Mouse (Mus musculus) hematopoietic stem cell, adult 5-6 weeks (primary cell): ENCODE measurements around the gene Fbxl14. TPM values are rescaled to one million over a fixed set of nuclear protein-coding genes. Genes with fewer than 3 reads are reported as not detected.

Experiments used
- ATAC-seq, 2 experiments: fragments of 125-278 bp in 1 of 2; replicated peaks in 1 of 2; 2 replicates each; pipeline ENCODE4 v1.8.0; 2016 to 2017; ENCODE audit warnings: inconsistent platforms in 2 of 2, mild to moderate bottlenecking in 2 of 2, moderate number of reproducible peaks in 2 of 2, low read depth in 1 of 2, moderate TSS enrichment in 1 of 2; ENCODE audit not compliant: low FRiP score in 2 of 2, poor library complexity in 2 of 2, severe bottlenecking in 2 of 2, insufficient read depth in 1 of 2, low TSS enrichment in 1 of 2
- total RNA-seq: library from RNA; stranded (forward); fragments of 172-1452, 232-1000 nt; gene quantifications from 2 replicates; pipeline ENCODE4 v1.2.3, GENCODE M21; 2017

The Fbxl14 gene
- total RNA-seq, 1 experiment from 2014 or later = 67.6 TPM

GRCm38 (mm10) chr6:119486381-119487084 lies 7.1 kb downstream of the Fbxl14 start:
- no peak for ATAC-seq

GRCm38 (mm10) chr6:119487085-119487458 lies 7.6 kb downstream of the Fbxl14 start:
- no peak for ATAC-seq

GRCm38 (mm10) chr6:119487619-119488018 lies 8.2 kb downstream of the Fbxl14 start:
- no peak; a peak in 1 of 4 replicates for ATAC-seq

DNA sequence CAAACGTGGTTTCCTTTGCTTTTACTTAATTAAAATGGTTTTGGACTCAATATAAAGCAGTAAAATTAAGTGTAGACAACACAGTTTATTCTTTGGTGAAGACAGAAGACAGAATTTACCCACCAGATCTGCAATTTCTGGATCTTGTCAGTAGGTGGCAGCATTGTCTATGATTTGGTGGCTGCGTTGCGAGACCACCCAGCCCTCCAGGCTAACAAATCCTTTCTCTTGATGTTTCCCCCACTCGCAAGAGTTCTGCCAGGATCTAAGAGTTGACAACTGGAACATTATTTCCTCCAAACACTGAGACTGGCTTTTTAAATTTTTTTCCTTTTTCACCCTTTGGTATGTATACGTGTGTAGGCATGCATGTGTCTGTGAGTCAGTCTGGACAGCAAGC lies 10.3 kb downstream of the Fbxl14 start:
- peak; percentile 59 to 66; a peak in 3 of 4 replicates for ATAC-seq

- no peak for ATAC-seq
These were observed 11.1 kb downstream of the Fbxl14 start for GRCm38 (mm10) chr6:119490549-119490948.

DNA sequence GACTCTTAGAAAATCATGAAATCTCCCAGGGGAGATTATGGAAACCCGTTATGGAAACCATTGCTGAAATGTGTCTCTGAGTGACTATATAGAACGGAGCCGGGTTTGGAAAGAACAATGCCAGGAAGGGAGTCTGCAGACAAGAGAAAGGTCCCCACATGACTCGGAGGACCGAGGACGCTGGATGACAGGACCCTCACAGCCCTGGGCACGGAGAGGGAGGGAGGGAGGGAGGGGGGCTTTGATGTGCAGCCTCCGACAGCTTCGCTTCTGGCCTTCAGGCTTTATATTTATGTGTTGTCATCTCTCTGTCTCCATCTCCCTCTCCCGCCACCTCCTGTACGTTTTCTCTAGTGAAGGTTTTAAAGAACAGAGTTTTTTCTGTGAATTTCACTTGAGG lies 11.5 kb downstream of the Fbxl14 start:
- no peak for ATAC-seq

DNA sequence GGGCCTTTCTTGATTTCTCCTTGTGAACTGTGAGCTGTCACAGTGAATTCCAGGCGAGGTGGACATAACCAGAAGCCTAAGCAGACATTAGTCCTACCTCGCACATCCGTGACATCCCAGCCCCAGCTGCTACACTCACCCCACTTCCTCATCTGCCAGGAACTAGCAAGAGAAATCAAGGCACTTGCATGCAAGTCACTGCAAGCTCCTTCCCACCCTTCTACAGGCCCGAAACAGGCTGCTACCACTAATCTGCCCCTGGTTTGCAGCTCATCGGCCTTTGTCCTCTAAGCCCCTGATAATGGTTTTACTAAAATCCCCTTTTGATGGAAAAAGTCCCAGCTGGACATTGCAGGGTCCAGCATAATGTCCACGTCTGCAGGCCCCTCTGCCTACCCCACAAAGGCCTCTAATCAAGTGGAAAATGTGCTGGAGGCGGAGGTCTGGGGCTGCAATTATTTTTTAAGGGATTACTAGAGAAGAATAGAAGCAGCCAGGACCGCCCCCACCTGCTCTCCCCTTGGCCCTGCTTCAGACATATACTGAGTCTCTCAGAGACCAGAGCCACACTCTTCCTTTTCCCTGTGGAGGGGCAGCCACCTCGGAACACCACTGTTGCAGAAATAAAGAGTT lies 12.6 kb downstream of the Fbxl14 start:
- ATAC-seq = no peak

GRCm38 (mm10) chr6:119492630-119493014 lies 13.2 kb downstream of the Fbxl14 start:
- ATAC-seq = no peak

- peak; percentile 86 to 91 for ATAC-seq
These were observed 19.8 kb downstream of the Fbxl14 start for GRCm38 (mm10) chr6:119499271-119499670.

DNA sequence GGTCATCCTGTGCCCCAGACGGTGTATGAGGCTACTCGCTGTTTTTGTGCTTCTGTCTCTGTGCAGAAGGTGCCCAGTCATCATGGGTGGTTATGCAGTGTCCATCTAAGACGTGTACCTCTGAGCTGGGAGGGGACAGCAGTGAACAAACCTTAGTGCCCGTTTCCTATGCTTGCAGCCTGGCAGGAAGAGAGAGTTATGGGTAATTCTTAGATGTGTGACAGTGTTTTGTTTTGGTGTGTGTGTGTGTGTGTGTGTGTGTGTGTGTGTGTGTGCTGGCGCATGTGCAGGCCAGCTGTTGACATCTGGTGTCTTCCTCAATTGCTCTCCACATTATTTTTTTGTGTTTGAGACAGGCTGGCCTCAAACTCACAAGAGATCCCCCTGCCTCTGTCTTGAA lies 20.6 kb downstream of the Fbxl14 start:
- no peak for ATAC-seq

- ATAC-seq = peak; percentile 50 to 55; a peak in 3 of 4 replicates
These were observed 22.6 kb downstream of the Fbxl14 start for GRCm38 (mm10) chr6:119502031-119502430.

GRCm38 (mm10) chr6:119504756-119505155 lies 25.3 kb downstream of the Fbxl14 start:
- no peak for ATAC-seq

DNA sequence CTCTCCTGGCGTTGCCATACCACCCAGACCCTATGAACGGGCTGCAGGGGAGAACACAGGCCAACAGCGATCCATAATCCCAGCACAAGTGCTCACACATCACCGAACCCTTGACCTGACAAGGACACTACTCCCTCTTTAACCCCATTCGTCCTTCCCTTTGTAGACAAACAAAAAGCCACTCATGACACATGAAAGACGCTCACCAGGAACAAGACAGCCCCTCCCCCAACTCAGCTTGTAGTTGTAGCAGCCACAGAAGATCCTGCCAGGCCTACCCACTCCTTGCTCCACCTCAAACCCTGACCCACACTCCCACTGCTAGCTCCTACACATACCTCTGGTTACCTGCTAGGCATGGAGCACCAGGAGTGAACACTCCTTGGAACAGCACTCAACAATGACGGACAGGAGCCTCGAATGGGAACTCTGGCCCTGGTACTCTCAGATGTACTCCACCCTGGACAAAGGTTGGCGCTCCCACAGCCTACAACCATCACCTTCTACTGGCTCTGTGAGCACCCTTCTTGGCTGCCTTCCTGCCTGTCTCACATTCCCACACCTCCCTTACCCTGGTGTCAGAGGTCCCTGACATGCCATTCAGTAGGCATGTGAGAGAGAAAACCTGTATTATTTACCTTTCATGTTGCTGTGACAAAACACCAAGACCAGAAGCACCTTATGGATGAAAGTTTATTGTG lies 26.2 kb downstream of the Fbxl14 start:
- no peak for ATAC-seq

DNA sequence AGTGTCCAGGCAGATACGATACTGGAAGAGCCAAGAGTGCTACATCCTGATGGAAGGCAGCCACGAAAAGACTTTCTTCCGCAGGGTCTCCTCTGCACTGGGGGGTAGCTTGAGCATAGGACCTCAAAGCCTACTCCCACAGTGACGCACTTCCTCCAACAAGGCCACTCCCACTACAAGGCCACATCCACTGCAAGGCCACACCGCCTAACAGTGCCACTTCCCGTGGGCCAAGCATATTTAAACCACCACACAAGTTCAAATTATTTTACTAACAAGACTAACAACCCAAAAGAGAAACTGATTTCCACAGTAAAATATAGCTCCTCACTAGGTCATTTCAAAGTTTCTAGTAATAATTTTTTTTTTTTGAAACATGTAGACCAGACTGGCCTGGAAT lies 28.8 kb downstream of the Fbxl14 start:
- ATAC-seq = no peak

DNA sequence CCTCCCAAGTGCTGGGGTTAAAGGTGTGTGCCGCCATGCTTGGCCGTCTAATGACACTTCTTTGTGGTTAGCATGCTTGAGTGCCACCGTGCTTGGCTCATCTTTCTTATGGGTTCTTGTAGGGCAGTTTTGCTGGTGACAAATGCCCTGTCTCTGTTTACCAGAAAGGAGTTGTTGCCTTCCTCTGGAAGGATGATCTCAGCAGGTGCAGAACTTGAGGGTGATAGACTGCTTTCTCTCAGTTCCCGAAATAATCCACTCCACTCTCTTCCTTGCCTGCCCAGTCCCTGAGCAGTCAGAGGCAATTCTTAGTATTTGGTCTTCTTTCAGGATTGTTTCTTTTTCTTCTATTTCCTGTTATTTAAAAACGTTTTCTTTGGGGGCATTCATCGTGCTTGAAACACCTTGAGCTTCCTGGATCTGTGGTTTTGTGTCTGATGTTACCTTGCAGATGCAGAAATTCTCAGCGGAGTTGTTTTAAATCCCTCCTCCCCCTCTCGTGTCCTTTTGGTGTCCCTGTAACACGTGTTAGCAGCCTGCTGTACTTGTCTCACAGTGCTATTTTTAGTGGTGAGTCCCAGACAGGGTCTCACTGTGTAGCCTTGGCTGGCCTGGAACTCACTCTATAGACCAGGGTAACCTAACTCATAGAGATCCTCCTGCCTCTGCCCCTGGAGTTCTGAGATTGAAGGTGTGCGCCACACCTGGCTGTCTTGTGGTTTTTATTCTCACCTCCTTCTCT lies 29.3 kb downstream of the Fbxl14 start:
- 0 out of 4 replicates have a peak, but pooled peaks of 1 of the 2 experiments have one; percentile 12 for ATAC-seq

DNA sequence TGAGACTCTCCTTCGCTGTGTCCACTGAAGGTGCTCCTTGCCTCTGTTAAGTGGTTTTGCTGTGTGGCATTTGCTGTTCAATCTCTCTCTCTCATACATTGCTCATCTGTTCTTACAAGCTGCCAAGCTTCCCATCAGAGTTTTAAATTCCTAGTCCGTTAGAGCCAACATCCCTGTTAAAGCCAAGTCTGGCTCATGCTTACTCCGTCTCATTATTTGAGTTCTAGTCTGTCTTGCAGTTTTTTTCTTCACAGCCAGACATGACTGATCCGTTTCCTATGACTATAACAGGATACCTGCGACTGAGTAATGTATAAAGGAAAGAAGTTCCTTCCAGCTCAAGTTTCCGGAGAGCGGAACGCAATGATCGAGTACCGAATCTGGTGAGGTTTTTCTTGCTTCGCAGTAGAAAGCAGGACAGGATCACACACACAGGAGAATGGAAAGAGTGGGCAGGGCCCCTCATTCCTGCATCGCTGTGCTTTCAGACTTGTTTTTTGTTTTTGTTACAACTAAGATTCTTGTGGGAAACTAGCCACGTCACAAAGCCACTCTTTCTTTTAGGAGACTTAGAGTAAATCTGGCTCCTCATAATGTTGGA lies 30.1 kb downstream of the Fbxl14 start:
- no peak for ATAC-seq

GRCm38 (mm10) chr6:119512701-119513100 lies 33.2 kb downstream of the Fbxl14 start:
- ATAC-seq = no peak
